Mouse (Mus musculus): ENCODE measurements around the gene Gm27029. TPM values are rescaled to one million over a fixed set of nuclear protein-coding genes. Genes with fewer than 3 reads are reported as not detected.
A peak's percentile ranks its signal among the peaks of the same experiment; 100 is the strongest.
"Not testable (repeated sequence)": the region's sequence is repeated elsewhere in the genome, so short reads cannot be mapped to it uniquely, and the experiment has no call there.

Gm27029 gene
- polyA plus RNA-seq, 1 experiment from 2014 or later = 16.0 TPM

DNA sequence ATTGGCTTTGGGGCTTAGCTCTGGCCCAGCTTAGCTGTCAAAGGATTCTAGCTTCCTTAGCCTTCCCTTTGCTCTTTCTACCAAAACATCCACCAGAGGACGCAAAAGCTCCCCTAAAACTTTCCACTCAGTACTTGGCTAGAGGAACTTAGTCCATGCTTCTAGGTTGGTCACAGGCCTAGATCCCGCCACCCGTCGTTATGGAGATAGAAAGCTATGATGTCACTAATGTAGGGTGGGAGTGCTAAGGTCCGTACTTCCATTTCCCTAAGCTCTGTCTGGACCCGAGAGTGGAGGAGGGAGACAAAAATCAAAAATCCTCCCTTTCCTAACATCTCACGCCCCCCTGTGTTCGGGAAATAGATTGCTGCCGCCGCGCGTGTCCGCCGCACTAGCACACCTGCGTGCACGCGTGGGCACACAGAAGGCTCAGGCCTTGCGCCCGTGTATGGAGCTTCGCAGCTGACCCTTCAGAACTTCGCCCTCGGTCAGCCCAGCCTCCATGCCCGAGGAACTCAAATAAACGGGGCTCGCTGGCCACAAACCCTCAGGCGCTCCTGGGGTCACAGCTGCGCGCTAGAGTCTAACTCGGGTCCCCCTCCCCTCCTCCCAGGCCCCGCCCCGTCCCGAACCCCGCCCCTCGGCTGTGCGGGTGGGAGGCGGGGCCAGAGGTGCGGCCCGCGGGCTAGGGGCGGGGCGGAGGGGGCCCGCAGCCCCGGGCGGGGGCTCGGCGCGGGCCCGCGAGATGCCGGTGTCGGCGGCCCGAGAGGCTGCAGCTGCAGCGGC is 43.1 kb upstream of the Gm27029 start:
- ATAC-seq (ENCODE audit: low read depth) (peak; percentile 78), DNase-seq (ENCODE audit: low spot score) (peak; percentile 85)
- Histone ChIP-seq H3K27me3 (replicated peaks; ENCODE audit: control insufficient read depth, insufficient read depth, low read length) (no peaks in the 10 kb centered on the region), H3K4me3 (ENCODE audit: low read depth, low read length) (peak overlapping the region; percentile 73), H3K4me1 (ENCODE audit: control insufficient read depth, insufficient read depth, low read length) (peaks cover 20% of the 10 kb centered on the region), H3K9me3 (ENCODE audit: control insufficient read depth, low read length) (no peaks in the 10 kb centered on the region), H3K36me3 (ENCODE audit: control insufficient read depth, insufficient read depth, low read length) (peaks cover 3% of the 10 kb centered on the region; the same call in 1 of the 2 replicates), H3K9ac (ENCODE audit: low read depth, low read length) (peak overlapping the region; percentile 75), H3K27ac (replicated peaks; ENCODE audit: low read depth, low read length) (no peak overlapping the region; the same call in 1 of the 2 replicates), H3K4me2 (ENCODE audit: low read depth, low read length) (peak overlapping the region; percentile 94)
- under 1% methylated on average over 32 of the region's 54 CpGs for WGBS

DNA sequence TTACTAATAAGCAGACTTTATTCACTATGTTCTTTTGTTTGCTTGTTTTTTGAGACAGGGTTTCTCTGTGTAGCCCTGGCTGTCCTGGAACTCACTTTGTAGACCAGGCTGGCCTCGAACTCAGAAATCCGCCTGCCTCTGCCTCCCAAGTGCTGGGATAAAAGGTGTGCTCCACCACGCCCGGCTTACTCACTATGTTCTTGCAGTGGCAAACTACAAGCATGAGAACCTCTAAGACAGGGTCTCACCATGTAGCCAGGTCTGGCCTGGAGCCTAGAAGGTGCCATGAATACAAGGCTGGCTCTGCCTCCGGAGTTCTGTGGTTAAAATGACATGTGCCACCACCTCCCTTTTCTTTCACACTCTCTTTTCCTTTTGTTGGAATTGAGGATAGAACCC is 42.0 kb upstream of the Gm27029 start:
- Histone ChIP-seq H3K36me3 (ENCODE audit: control insufficient read depth, insufficient read depth, low read length) (peaks cover 12% of the 10 kb centered on the region), H3K4me2 (ENCODE audit: low read depth, low read length) (peak overlapping the region; percentile 96), H3K4me3 (ENCODE audit: low read depth, low read length) (peak overlapping the region; percentile 85), H3K4me1 (ENCODE audit: control insufficient read depth, insufficient read depth, low read length) (peaks cover 20% of the 10 kb centered on the region)
- 56% methylated on average over 5 of the region's 5 CpGs for WGBS
- H3K27ac ChIP-seq (replicated peaks; ENCODE audit: low read depth, low read length); H3K27me3 ChIP-seq (replicated peaks; ENCODE audit: control insufficient read depth, insufficient read depth, low read length); ATAC-seq (ENCODE audit: low read depth); H3K9me3 ChIP-seq (ENCODE audit: control insufficient read depth, low read length); DNase-seq (ENCODE audit: low spot score); H3K9ac ChIP-seq (ENCODE audit: low read depth, low read length): not testable (repeated sequence)

DNA sequence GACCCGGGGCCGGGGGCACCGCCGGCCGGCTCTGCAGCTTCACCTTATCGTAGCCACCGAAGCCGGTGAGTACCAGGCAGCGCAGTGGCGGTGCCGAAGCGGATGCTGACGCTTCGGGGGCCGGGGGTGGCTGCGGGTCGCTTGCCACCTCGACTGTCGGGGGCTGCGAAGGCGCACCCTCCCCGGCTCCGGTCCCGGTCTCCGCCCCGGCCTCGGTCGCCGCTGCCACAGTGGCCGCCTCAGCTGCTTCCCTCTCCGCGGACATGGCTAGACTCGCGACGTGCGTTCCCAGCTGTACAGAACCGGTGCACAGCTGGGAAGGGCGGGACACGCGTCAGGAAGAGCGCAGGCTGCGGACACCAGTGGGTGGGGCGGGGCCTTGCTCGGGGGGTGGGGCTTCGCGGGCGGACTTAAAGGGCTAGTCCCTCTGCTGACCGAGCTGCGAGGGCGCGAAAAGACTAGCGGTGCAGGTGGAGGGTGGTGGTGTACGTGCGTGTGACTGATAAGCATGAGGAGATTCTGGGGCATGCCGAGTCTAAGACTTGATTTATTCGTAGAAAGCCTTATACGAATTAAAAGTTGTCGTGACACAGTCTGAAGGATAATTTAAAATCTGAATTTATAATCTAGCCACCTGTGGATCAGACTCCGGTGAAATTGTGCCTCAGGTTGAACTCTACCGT is 41.4 kb upstream of the Gm27029 start, which contains the start of gene Vat1:
Gene Vat1 (minus strand): TSS at position 362 of the 683 bp plus-strand sequence.
- H3K9me3 ChIP-seq (ENCODE audit: control insufficient read depth, low read length) = no peaks in the 10 kb centered on the region
- 1% methylated on average over 27 of the region's 60 CpGs for WGBS

GRCm38 (mm10) chr11:101465101-101465868 is 40.7 kb upstream of the Gm27029 start:
- Histone ChIP-seq H3K36me3 (ENCODE audit: control insufficient read depth, insufficient read depth, low read length) (peaks cover 22% of the 10 kb centered on the region), H3K4me2 (ENCODE audit: low read depth, low read length) (peak overlapping the region; percentile 96), H3K9ac (ENCODE audit: low read depth, low read length) (peak overlapping the region; percentile 73), H3K4me3 (ENCODE audit: low read depth, low read length) (peak overlapping the region; percentile 85), H3K27me3 (replicated peaks; ENCODE audit: control insufficient read depth, insufficient read depth, low read length) (no peaks in the 10 kb centered on the region), H3K9me3 (ENCODE audit: control insufficient read depth, low read length) (no peaks in the 10 kb centered on the region), H3K27ac (replicated peaks; ENCODE audit: low read depth, low read length) (peak overlapping the region; percentile 79), H3K4me1 (ENCODE audit: control insufficient read depth, insufficient read depth, low read length) (peaks cover 20% of the 10 kb centered on the region)
- under 1% methylated on average over 37 of the region's 51 CpGs for WGBS
- DNase-seq (ENCODE audit: low spot score) (peak; percentile 84), ATAC-seq (ENCODE audit: low read depth) (peak; percentile 42)

More for the DNA sequence above, 41.4 kb upstream of the Gm27029 start, which contains the start of gene Vat1:
- peak within 1 kb of the TSS; percentile 96 for H3K4me2 ChIP-seq (ENCODE audit: low read depth, low read length)
- peak within 1 kb of the TSS; percentile 73 for H3K9ac ChIP-seq (ENCODE audit: low read depth, low read length)
- ATAC-seq (ENCODE audit: low read depth) (peak; percentile 53), DNase-seq (ENCODE audit: low spot score) (peak; percentile 87)
- H3K36me3 ChIP-seq (ENCODE audit: control insufficient read depth, insufficient read depth, low read length) = peaks cover 18% of the 10 kb centered on the region
- H3K27ac ChIP-seq (replicated peaks; ENCODE audit: low read depth, low read length) = peak within 1 kb of the TSS; percentile 79
- H3K4me1 ChIP-seq (ENCODE audit: control insufficient read depth, insufficient read depth, low read length) = peaks cover 20% of the 10 kb centered on the region
- H3K27me3 ChIP-seq (replicated peaks; ENCODE audit: control insufficient read depth, insufficient read depth, low read length) = no peaks in the 10 kb centered on the region
- H3K4me3 ChIP-seq (ENCODE audit: low read depth, low read length) = peak within 1 kb of the TSS; percentile 85

DNA sequence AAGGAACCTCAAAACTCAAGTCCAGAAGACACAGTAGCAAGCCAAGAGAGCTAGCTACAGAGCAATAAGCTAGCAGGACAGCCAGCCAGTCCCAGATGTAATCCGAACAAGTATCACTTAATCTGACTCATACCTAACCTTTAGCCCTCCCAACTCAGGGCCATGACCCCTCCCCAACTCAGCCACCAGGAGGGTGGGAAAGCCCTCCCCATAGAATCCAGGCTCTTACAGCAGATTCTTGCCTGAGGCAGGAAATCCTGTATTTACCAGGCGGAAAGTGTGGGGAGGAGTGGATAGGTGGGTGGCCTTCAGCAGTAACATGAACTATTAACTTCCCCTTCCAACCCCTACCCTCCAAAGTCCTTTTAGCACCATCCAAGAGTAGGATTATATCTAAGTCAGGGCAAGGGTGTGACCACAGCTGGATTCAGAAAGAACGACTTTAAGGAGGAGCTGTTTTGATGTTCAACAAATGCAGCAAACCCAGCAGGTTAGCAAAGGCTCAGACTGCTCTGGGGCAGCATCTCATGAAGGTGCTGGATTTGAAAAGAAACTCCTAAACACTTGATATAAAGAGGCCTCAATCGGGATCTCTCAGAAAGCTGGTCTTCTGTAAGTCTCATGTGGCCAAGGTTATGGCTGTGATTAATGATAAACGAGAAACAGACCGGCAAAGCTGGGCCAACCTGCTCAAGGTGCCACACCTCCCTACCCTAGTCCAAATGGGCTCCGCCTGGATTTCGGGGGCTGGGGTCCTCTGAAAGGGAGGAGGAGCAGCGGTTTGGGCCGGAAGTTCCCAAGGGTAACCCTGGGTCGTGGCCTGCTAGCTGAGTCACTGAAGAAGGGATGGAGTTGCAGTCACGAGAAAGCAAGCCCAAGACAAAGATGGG is 39.9 kb upstream of the Gm27029 start, which contains the start of gene Rnd2:
Gene Rnd2 (plus strand): TSS at position 789 of the 890 bp plus-strand sequence.
- 5% methylated on average over 12 of the region's 12 CpGs for WGBS
- peak within 1 kb of the TSS; percentile 85 for H3K4me3 ChIP-seq (ENCODE audit: low read depth, low read length)
- H3K4me2 ChIP-seq (ENCODE audit: low read depth, low read length) = peak within 1 kb of the TSS; percentile 96
- ATAC-seq (ENCODE audit: low read depth) (no peak), DNase-seq (ENCODE audit: low spot score) (peak; percentile 32)
- peak within 1 kb of the TSS; percentile 79 for H3K27ac ChIP-seq (replicated peaks; ENCODE audit: low read depth, low read length)
- H3K36me3 ChIP-seq (ENCODE audit: control insufficient read depth, insufficient read depth, low read length) = peaks cover 31% of the 10 kb centered on the region
- peak within 1 kb of the TSS; percentile 73 for H3K9ac ChIP-seq (ENCODE audit: low read depth, low read length)
- no peaks in the 10 kb centered on the region for H3K9me3 ChIP-seq (ENCODE audit: control insufficient read depth, low read length)
- peaks cover 20% of the 10 kb centered on the region for H3K4me1 ChIP-seq (ENCODE audit: control insufficient read depth, insufficient read depth, low read length)
- H3K27me3 ChIP-seq (replicated peaks; ENCODE audit: control insufficient read depth, insufficient read depth, low read length) = no peaks in the 10 kb centered on the region

GRCm38 (mm10) chr11:101462583-101463440 is 38.2 kb upstream of the Gm27029 start:
- WGBS = 29% methylated on average over 13 of the region's 13 CpGs
- ATAC-seq (ENCODE audit: low read depth) = no peak; the same call in 1 of the 2 replicates
- no peak overlapping the region for H3K27ac ChIP-seq (replicated peaks; ENCODE audit: low read depth, low read length)
- H3K4me2 ChIP-seq (ENCODE audit: low read depth, low read length) = no peak overlapping the region
- no peaks in the 10 kb centered on the region for H3K27me3 ChIP-seq (replicated peaks; ENCODE audit: control insufficient read depth, insufficient read depth, low read length)
- H3K4me3 ChIP-seq (ENCODE audit: low read depth, low read length) = no peak overlapping the region
- no peaks in the 10 kb centered on the region for H3K9me3 ChIP-seq (ENCODE audit: control insufficient read depth, low read length)
- H3K4me1 ChIP-seq (ENCODE audit: control insufficient read depth, insufficient read depth, low read length) = peaks cover 14% of the 10 kb centered on the region
- peak; percentile 55 for DNase-seq (ENCODE audit: low spot score)
- H3K9ac ChIP-seq (ENCODE audit: low read depth, low read length) = no peak overlapping the region
- peaks cover 47% of the 10 kb centered on the region for H3K36me3 ChIP-seq (ENCODE audit: control insufficient read depth, insufficient read depth, low read length)

DNA sequence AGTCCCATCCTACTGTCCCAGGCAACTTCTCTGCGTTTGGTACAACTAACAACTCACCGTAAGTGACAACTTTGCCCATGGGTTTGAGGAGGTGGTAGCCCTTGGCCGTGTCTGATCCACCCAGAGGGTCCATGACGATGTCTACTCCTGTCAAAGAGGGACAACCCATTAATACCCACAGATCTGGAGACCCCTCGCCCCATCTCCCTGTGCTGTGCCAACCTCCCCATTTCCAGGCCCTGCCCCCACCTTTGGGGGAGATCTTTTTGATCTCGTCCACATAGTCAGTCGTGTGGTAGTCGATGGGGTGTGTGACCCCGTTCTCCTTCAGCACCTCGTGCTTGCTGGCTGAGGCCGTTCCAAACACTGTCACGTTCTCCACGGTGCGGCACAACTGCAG is 37.5 kb upstream of the Gm27029 start:
- ATAC-seq (ENCODE audit: low read depth) = no peak
- Histone ChIP-seq H3K4me3 (ENCODE audit: low read depth, low read length) (no peak overlapping the region), H3K4me2 (ENCODE audit: low read depth, low read length) (no peak overlapping the region)

More for the DNA sequence above, 37.5 kb upstream of the Gm27029 start:
- H3K27me3 ChIP-seq (replicated peaks; ENCODE audit: control insufficient read depth, insufficient read depth, low read length) = no peaks in the 10 kb centered on the region
- no peak for DNase-seq (ENCODE audit: low spot score)
- H3K9me3 ChIP-seq (ENCODE audit: control insufficient read depth, low read length) = no peaks in the 10 kb centered on the region
- no peak overlapping the region for H3K9ac ChIP-seq (ENCODE audit: low read depth, low read length)
- H3K36me3 ChIP-seq (ENCODE audit: control insufficient read depth, insufficient read depth, low read length) = peaks cover 51% of the 10 kb centered on the region
- H3K4me1 ChIP-seq (ENCODE audit: control insufficient read depth, insufficient read depth, low read length) = peaks cover 14% of the 10 kb centered on the region
- WGBS = 89% methylated on average over 14 of the region's 14 CpGs
- no peak overlapping the region for H3K27ac ChIP-seq (replicated peaks; ENCODE audit: low read depth, low read length)
